Mouse (Mus musculus) heart, adult 9 months (tissue): ENCODE data around the gene Gm5737.

Experiments
- DNase-seq, 2 experiments: peaks; one replicate each; pipeline ENCODE4 v3.0.0; 2022; ENCODE audit warnings: low spot score in 2 of 2

The Gm5737 gene

GRCm38 (mm10) chr7:120842345-120843036 is 30.3 kb downstream of the Gm5737 start, which contains the start of gene Eef2k:
Gene Eef2k, plus strand, starts transcription at chr7:120842831.
- DNase-seq: peak; percentile 90 to 91

- peak; percentile 87 to 91 for DNase-seq
Observed at GRCm38 (mm10) chr7:120843037-120843621, 31.0 kb downstream of the Gm5737 start.

GRCm38 (mm10) chr7:120843852-120844435 is 31.8 kb downstream of the Gm5737 start:
- DNase-seq: no peak

- no peak for DNase-seq
Observed at GRCm38 (mm10) chr7:120844689-120845088, 32.5 kb downstream of the Gm5737 start.

GRCm38 (mm10) chr7:120848831-120849512 is 36.8 kb downstream of the Gm5737 start:
- no peak for DNase-seq

- DNase-seq: no peak
Observed at GRCm38 (mm10) chr7:120850165-120850564, 38.0 kb downstream of the Gm5737 start.

- DNase-seq: no peak
Observed at GRCm38 (mm10) chr7:120859854-120860253, 47.7 kb downstream of the Gm5737 start.

GRCm38 (mm10) chr7:120860799-120861487 is 48.8 kb downstream of the Gm5737 start:
- no peak for DNase-seq

- no peak for DNase-seq
Observed at GRCm38 (mm10) chr7:120861488-120862047, 49.4 kb downstream of the Gm5737 start.

- DNase-seq: no peak
Observed at GRCm38 (mm10) chr7:120862196-120862595, 50.0 kb downstream of the Gm5737 start.

GRCm38 (mm10) chr7:120862626-120863025 is 50.5 kb downstream of the Gm5737 start:
- DNase-seq: no peak

- no peak for DNase-seq
Observed at GRCm38 (mm10) chr7:120863476-120863875, 51.3 kb downstream of the Gm5737 start.

- peak; percentile 60 to 76 for DNase-seq
Observed at GRCm38 (mm10) chr7:120865100-120865499, 52.9 kb downstream of the Gm5737 start.

GRCm38 (mm10) chr7:120865832-120866231 is 53.7 kb downstream of the Gm5737 start:
- DNase-seq: peak; percentile 57 to 64

- no peak for DNase-seq
Observed at GRCm38 (mm10) chr7:120866684-120867083, 54.5 kb downstream of the Gm5737 start.

GRCm38 (mm10) chr7:120867720-120868119 is 55.6 kb downstream of the Gm5737 start:
- no peak for DNase-seq

- no peak for DNase-seq
Observed at GRCm38 (mm10) chr7:120869883-120870282, 57.7 kb downstream of the Gm5737 start.

- DNase-seq: no peak
Observed at GRCm38 (mm10) chr7:120870431-120871008, 58.4 kb downstream of the Gm5737 start.

- peak; percentile 37 to 58 for DNase-seq
Observed at GRCm38 (mm10) chr7:120873083-120873482, 60.9 kb downstream of the Gm5737 start.

GRCm38 (mm10) chr7:120874021-120874420 is 61.9 kb downstream of the Gm5737 start:
- DNase-seq: no peak
